Mouse (Mus musculus): ENCODE results near the gene Wdr31.

DNA sequence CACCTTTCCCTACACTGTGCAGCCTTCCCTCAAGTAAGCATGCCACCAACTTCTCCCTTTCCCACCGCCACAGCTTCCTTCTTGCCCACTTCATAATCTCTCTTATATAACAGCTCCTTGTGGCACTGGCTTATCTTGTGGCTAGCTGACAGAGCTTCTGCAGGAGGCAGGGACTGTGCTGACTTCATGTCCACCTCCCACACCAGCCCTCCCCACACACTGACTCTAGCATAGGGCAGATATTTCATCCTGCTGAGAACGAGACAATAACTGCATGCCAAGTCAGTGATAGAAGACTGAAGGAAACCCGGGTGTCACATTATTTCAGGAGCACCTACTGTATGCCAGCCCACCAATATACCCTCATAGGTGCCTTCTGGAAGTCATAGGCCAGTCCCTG, 44.8 kb upstream of the Wdr31 start:
- TF ChIP-seq CTCF (IDR thresholded peaks at IDR 0.05; ENCODE audit: low read depth) (no peak), EP300 (IDR thresholded peaks at IDR 0.05; ENCODE audit: low read depth) (no peak)
